Mouse (Mus musculus): ENCODE measurements around the gene Rab27a. TPM values are rescaled to one million over a fixed set of nuclear protein-coding genes. Genes with fewer than 3 reads are reported as not detected.

Gene Rab27a
- 1 to 10 TPM; 1.8 to 6.0 TPM for total RNA-seq (2021)
- long read RNA-seq, experiment 1, partial matches to known transcripts, result 0 of 5 reads
- long read RNA-seq, experiment 1, other reads (novel, unspliced or antisense), result 4 of 5 reads
- long read RNA-seq, experiment 2, partial matches to known transcripts, result 1 of 3 reads
- long read RNA-seq, experiment 2, other reads (novel, unspliced or antisense), result 0 of 3 reads

DNA sequence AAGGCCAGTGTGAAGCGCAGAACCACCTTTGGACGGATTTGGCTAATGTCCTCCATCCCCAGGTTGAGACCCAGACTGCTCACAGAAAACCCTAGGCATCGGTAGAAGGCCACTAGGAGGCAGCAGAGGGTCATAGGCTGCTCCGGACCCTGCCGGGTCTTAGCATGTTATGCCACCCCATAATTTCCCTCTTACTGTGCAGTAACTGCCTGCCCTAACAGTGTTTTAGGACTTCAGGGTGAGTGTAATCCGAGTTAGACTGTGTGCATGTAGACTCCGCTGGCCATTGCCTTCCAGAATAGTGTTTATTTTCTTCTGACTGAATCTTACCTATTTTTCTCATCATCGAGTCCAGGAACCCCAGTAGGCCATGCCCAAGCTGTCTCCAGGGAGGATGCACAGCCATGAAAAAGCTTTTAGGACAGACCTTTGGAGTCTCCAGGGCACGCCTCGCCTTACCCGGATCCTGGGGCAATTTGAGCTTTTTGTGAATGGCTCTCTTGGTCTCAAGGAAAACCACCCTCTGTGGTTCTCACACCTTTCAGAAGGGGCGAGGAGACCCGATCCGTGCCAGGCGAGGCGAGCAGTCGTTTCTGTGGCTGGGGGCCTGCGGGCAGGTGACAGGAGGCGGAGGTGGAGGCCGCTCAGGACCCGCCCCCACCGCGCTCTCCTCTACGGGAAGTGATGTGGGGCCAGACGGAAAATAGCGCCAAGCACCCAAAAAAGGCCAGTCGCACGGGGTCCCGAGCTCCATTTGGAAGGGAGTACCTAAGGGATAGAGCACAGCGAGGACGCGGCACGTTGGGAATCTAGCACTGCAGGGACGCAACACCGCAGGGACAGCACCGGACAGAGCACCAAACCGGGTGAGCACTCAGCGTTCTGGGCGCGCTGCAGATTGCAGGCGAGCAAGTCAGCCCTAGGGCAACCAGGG is at the start of gene Rab27a:
Gene Rab27a, plus strand, starts transcription at position 709 of the 934 bp plus-strand sequence.
- intact Hi-C loops (cut with DNase I; ENCODE audit: low total_unique reads), result no loop called here
- DNase-seq, result peak; percentile 79

DNA sequence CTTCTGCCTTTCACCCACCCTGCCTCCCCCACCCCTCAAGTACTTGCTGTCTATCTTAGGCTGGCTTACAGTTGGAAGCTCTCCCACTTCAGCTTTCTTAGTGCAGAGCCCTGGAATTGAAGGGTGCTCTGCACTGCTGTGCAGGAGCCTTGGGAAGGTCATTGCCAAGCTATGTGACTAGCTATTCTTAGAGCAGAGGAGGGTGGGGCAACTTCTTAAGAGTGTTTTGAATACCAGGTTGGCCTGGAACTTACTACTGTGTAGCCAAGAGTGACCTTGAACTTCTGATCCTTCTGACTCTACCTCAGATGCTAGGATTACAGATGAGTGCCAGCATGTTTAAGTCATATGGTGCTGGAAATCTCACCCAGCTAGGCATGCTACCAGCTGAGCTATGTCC is 48.5 kb upstream of the Rab27a start:
- intact Hi-C loops (cut with DNase I; ENCODE audit: low total_unique reads), result no loop called here
- DNase-seq, result no peak

DNA sequence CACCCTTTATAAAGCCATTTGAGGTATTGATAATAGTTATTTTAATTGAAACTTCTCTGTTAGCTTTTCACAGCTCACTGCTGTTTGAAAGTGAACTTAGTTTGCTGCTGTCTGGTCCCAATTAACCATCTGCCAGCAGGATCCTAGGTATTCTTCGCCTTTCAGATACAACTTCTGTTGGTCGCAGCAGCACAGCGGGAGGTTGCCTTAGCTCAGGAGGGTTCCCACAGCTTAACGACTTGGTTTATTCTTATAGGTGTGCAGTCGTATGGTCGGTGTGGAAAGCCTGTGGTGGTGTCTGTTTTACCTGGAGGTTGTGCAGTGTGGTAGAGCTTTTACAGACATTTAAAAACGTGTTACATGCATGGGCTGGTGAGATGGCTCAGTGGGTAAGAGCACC is 47.8 kb upstream of the Rab27a start:
- no peak for DNase-seq
- intact Hi-C loops (cut with DNase I; ENCODE audit: low total_unique reads), result no loop called here

DNA sequence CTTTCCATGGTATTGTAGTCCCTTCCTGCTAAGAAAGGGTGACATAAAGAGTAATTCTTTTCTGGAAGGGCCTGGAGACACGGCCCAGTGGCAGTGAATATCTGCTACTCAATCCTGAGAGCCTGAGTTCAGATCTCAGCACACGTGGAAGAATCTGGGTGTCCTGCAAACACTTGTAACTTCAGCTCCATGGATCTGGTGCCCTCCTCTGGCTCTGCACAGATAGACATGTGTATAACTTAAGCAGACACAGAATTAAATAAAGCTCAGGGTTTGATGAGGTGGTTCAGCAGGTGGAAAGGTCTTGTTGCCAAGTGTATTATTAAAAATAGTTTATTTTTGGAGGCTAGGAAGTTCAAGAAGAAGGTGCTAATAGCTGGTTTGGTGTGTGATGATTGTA is 44.2 kb upstream of the Rab27a start:
- intact Hi-C loops (cut with DNase I; ENCODE audit: low total_unique reads), result no loop called here

DNA sequence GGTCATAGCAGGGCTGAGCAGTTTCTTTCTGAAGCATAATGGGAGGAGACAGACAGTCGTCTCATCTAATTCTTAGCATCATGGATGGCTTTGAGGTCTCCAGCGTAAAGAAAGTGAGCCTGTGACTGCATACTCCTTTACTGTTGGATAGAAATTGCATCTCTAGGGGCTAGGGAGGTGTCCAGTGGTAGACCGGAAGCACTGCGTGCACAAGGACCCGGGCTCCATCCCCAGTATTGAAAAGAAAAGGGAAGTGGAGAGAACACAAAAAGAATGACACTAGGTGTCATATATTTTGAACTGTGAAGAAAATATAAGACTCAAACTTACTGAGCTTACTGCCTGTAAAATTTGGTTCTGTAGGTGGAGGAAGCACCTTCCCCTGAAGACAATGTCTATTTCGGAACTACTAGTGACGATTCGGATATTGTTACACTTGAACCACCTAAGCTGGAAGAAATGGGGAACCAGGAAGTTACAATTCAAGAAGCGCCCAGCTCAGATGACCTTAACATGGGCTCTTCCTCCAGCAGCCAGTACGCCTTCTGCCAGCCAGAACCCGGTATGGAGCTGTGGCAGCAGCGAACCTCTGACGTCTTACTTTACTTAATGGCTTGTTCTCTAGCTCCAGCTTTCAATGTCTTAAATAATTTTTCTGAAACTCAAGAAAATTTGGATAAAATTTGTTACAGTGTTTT is 43.2 kb upstream of the Rab27a start:
- intact Hi-C loops (cut with DNase I; ENCODE audit: low total_unique reads), result no loop called here
- DNase-seq, result no peak

More for the DNA sequence above, 44.2 kb upstream of the Rab27a start:
- DNase-seq, result no peak

DNA sequence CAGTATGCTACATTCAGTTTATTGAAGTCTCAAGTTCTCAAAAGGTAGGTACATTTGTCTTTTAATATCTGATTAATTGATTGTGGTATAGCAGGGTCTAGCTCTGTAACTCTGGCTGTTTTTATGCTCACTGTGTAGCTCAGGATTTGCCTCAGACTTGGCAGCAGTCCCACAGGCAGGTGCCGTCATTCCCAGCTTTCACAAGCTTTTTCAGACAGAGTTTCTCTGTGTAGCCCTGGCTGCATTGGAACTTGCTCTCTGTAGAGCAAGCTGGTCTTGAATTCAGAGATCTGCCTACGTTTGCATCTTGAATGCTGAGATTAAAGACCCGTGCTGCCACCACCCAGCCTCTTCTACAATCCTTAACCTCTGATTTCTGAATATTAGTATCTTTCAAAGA is 42.5 kb upstream of the Rab27a start:
- no peak for DNase-seq
- intact Hi-C loops (cut with DNase I; ENCODE audit: low total_unique reads), result no loop called here

DNA sequence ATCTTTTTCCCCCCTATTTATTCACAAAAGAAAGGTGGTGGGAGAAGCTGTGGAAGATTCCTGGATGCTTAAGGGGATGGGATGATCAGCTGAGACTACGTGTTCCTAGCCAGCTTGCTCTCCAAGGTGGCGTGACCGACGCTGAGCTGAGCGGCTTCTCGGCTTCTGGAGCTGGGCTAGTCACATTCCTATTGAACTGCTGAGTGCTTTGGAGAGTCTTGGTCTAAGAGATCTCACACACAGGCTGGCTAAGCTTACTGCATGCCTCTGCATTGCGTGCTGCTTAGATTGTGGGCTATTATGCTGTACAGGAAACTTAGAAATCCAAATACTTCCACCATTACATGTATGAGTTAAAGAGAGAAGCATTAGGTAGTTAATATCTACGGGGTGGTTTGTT is 40.6 kb upstream of the Rab27a start:
- intact Hi-C loops (cut with DNase I; ENCODE audit: low total_unique reads), result no loop called here
- no peak for DNase-seq

DNA sequence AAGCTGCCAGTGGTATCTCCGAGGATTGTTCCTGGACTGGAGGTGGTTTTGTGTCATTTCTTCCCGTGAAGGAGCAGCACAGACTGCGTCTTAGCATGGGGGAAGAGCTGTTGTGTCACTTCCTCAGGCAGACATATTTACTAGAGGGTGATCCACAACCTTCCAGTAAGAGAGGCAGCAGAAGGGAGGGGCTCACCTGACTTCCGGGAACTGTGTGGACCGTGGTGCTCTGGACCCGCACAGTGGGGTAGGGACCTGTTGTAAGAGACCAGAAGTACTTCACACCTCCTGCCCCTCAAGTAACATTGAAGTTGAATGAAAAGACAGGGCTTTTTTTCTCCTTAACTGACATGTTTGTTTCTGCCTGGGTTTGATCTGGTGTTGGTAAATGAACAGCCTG is 39.5 kb upstream of the Rab27a start:
- no peak for DNase-seq
- intact Hi-C loops (cut with DNase I; ENCODE audit: low total_unique reads), result no loop called here

DNA sequence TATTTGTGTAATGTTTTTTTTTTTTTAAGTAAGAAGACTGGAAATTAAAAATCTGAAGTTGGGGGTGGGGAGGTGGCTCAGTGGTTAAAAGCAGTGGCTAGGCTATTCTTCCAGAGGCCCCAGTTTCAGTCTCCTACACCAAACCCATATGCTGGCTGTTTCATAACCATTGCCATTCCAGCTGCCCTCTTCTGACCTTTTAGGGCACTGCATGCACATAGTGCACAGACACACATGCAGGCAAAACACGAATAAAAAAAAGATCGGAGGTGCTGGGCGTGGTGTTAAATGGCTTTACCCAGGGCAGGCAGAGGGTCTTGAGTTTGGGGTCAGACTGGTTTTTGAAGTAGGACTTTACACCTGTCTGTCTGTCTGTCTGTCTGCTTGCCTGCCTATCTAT is 38.5 kb upstream of the Rab27a start:
- no peak for DNase-seq
- intact Hi-C loops (cut with DNase I; ENCODE audit: low total_unique reads), result no loop called here

DNA sequence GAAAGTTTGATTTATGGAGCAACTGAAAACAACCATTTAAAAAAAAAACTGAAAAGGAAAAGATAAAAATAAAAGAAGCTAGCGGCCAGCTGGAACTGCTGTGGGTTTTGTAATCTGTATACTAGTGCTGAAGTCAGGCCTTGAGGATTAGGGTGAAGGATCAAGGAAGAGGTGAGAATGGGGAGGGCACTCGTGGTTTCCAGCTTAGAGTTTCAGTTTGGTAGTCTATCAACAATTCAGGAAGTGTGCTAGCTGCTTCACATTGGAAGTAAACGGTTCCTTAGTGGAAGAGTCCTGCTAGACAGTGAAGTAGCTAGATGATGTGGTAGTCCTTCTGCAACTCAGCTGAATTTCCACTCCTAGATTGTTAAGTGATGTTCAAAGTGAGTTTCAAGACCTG is 36.3 kb upstream of the Rab27a start:
- DNase-seq, result no peak
- intact Hi-C loops (cut with DNase I; ENCODE audit: low total_unique reads), result no loop called here

DNA sequence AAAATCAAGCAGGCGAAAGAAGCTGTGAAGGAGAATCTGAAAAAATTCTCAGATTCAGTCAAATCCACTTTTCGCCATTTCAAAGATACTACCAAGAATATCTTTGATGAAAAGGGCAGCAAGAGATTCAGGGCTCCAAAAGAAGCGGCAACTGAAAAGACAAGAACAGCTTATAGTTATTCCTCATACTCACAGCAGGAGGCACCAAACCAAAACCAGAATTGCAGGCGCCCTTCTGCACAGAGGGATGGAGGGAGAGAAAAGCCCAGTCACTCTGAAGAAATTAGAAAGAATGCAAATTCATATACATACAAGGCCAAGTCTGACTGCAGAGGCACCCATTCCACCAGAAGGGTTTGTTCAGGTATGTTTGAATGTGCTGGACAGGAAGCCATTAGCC is 32.0 kb upstream of the Rab27a start:
- no peak for DNase-seq
- intact Hi-C loops (cut with DNase I; ENCODE audit: low total_unique reads), result no loop called here

DNA sequence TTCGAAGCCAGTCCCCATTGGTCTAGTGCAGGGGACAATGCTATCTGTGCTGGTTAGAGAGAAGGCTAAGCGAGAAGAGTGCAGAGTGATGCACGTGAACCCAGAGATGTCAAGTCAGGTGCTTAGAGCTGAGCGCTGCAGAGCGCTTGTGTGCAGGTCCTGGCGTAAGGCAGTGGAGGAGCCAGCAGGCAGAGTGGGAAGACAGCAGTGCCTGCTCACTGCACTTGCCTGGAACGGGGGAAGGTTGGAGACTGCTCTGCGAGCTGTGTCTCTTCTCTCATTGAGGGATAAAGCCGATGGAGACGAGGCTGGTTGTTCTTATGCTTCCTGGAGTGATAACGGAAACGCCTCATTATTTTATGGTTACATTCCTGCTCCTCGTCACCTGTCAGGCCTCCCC is 29.9 kb upstream of the Rab27a start:
- DNase-seq, result no peak
- intact Hi-C loops (cut with DNase I; ENCODE audit: low total_unique reads), result no loop called here

DNA sequence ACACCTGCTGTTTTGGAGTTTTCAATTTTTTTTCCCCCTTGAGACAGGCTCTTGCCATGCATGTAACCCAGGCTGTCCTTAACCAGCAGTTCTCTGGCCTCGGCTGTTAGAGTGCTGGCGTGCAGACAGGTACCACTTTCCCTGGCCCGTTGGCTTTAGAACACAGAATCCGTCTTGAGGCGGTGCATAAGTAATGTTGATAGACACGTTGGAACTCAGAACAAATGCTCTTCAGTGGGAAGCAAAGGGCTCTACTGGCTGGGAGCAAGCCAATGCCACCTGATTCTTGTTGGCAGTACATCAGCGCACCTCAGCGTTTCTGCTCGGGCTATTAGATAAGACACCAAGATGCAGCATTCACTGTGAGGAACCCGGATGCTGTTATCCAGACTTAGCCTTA is 24.8 kb upstream of the Rab27a start:
- intact Hi-C loops (cut with DNase I; ENCODE audit: low total_unique reads), result no loop called here
- no peak for DNase-seq

DNA sequence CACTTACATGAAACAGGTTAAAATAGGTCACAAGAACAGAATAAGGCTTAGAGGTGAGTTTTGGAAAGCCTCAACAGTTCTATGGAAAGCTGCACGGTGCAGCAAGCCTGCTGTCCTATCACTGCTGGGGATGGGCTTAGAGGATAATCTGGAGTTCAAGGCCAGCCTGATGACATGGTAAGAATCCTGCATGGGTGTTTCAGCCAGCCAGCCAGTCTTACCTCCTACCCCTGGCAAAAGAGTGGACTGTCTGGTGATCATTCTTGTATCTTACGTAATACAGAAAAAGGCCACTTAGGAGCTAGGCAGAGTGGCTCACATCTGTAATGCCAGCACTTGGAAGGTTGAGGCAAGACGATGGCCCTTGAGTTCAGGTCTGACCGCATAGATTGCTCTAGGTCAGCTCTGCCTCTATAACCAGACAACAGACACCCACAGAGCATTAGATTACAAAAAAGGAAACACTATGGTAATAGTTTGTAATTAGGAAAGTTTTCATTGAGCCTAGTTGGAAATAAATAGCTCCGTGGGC is 24.0 kb upstream of the Rab27a start:
- DNase-seq, result no peak

DNA sequence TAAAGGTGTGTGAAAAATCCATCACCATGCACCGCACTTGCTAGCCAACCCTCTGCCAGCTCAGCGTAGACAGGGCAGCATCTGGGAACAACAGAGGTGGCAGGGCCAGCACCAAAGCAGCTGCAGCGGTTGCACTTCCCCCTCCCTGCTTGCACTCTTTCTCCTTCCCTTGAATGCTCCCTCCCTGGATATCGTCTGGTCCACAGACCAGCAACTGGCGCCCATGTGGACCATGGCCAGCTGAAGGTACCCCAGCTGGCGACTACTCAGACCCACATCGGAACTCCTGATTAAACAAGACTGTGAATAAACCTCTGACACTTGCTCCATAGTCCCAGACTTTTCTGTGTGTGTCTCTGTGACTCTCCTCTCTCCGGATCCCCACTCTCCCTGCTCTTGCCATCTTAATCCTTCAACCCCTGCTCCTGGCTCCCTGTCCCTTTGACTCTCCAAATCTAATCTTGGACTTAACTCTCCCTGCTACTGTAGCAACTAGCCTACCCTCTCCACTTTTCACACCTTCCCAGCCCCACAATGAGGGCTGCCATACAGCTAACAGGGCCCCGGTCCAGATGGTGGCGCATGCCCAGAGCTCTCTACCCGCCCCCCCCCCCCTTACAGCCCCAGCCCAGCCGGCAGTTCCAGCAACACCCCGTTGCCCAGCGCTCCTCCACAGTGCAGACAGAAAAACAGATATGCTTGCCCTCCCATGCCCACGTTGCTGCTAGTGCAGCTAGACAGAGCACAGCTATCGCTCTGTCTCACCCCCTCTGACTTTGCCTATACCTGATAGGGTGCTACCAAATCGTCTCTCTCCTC is 18.6 kb upstream of the Rab27a start:
- intact Hi-C loops (cut with DNase I; ENCODE audit: low total_unique reads), result no loop called here
- peak; percentile 30 for DNase-seq

More for the DNA sequence above, 24.0 kb upstream of the Rab27a start:
- intact Hi-C loops (cut with DNase I; ENCODE audit: low total_unique reads), result no loop called here

DNA sequence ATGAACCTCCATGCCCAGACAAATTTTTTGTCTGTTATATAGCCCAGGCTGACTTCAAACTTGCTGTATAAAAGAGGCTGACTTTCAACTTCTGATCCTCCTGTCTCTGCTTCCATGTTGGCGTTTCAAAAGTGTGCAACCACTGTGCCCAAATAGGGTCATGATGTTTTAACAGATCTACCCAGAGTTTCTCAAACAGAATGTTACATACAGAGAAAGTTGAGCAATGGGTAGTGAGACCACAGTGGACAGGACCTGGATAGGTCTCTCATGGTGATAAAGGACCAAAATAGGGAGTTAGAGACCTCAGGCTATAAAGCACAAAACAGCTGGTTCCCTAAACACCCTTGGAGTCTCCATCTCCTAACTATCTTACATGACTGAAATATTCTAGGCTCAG is 14.2 kb upstream of the Rab27a start:
- intact Hi-C loops (cut with DNase I; ENCODE audit: low total_unique reads), result no loop called here

DNA sequence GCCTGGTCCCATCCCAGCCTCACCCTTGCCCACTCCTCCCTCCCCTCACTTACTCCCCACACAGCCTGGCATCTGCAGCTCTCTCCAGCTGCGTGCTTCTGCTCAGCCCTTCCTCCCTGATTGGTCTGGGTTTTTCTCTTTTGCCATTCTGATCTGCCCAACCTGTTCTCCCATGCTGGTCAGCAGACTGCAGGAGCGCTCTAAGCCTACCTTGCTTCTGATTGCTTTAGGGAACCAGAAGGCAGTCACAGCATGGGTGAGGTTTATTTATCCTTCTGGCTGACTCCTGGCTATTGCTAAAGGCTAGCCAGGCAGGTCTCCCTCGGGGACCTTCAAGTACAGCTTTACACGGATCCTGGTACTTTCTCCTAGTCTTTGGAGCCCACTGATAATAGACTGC is 13.2 kb upstream of the Rab27a start:
- DNase-seq, result no peak
- intact Hi-C loops (cut with DNase I; ENCODE audit: low total_unique reads), result no loop called here

More for the DNA sequence above, 14.2 kb upstream of the Rab27a start:
- DNase-seq, result no peak

DNA sequence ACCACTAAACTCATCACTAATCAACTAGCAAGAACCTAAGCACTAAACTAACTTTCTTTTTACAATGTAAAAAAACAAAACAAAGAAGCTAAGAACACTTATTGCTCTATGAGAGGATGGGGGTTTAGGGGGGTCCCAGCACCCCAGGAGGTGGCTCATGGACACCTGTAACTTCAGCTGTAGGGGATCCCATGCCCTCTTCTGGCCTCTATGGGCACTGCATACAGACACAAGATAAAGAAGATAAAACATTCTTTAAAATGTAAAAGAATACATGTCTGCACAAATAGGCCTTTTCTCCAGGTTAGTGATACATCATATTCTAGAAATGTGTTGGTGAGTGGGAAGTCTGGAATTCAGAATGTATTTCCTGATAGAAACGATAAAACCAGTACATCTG is 11.2 kb upstream of the Rab27a start:
- DNase-seq, result no peak
- intact Hi-C loops (cut with DNase I; ENCODE audit: low total_unique reads), result no loop called here

DNA sequence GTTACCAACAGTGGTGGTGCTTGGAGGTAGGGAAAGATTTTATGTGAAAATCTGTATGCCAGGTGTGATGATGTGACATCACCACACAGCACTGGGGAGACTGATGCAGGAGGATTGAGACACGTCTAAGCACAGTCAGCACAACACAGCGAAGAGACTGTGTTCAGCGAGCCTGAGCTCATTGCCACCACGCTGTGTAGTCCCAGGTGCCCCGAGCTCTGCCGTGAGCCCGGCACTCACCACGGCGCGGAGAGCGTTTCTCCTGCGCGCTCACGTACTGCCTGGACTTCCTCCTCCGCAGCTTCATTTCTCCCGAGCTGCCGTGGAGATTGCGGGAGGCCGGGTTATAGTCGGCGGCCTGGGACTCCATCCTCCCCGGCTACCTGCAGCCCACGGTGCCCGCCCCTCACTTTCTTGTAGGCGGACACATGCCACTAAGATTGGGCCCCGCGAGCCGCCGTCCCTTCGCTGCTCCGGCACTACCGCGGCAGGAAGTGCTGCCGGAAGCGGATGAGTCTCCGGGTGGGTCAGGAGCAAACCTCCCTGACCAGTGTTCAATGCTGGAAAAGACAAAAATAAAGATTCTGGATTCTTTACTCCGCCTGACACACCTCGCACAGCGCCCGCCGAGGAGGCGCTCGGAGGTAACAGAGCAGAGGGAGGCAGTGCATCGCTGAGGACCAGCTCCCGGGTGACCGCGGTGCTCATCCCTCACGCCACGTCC is 5.3 kb upstream of the Rab27a start:
- DNase-seq, result peak; percentile 93
- intact Hi-C loops (cut with DNase I; ENCODE audit: low total_unique reads), result no loop called here
